Mouse (Mus musculus) T-helper 1 cell (primary cell): ENCODE data around the gene Snx3.

Experiments used
- in situ Hi-C: fragments of 300-600 bp; cut with MboI, MseI; formaldehyde crosslinking; loops from one replicate; pipeline ENCODE4 v1.15.1; 2025; ENCODE audit warnings: high pct_unique_total_duplicates

The Snx3 gene

GRCm38 (mm10) chr10:42501775-42502348 lies at the start of gene Snx3:
Snx3 (plus strand) TSS chr10:42502030.
- in situ Hi-C loops, result no loop called here

- in situ Hi-C loops, result no loop called here
Measured at GRCm38 (mm10) chr10:42454266-42454665, 47.6 kb upstream of the Snx3 start.

GRCm38 (mm10) chr10:42454690-42455089 lies 47.1 kb upstream of the Snx3 start:
- in situ Hi-C loops, result no loop called here

- in situ Hi-C loops, result no loop called here
Measured at GRCm38 (mm10) chr10:42455981-42456380, 45.8 kb upstream of the Snx3 start.

GRCm38 (mm10) chr10:42457557-42458191 lies 44.2 kb upstream of the Snx3 start:
- in situ Hi-C loops, result no loop called here

- in situ Hi-C loops, result no loop called here
Measured at GRCm38 (mm10) chr10:42464224-42464623, 37.6 kb upstream of the Snx3 start.

- in situ Hi-C loops, result no loop called here
Measured at GRCm38 (mm10) chr10:42464805-42465204, 37.0 kb upstream of the Snx3 start.

- in situ Hi-C loops, result no loop called here
Measured at GRCm38 (mm10) chr10:42474946-42475514, 26.8 kb upstream of the Snx3 start.

GRCm38 (mm10) chr10:42476774-42477475 lies 24.9 kb upstream of the Snx3 start:
- in situ Hi-C loops, result no loop called here

GRCm38 (mm10) chr10:42477550-42478340 lies 24.1 kb upstream of the Snx3 start:
- in situ Hi-C loops, result no loop called here

GRCm38 (mm10) chr10:42478341-42478720 lies 23.5 kb upstream of the Snx3 start, which contains the start of gene Afg1l:
Afg1l (minus strand) TSS chr10:42478565.
- in situ Hi-C loops, result no loop called here

GRCm38 (mm10) chr10:42480719-42481118 lies 21.1 kb upstream of the Snx3 start:
- in situ Hi-C loops, result no loop called here

GRCm38 (mm10) chr10:42488606-42489296 lies 13.1 kb upstream of the Snx3 start:
- in situ Hi-C loops, result no loop called here

GRCm38 (mm10) chr10:42491158-42491557 lies 10.7 kb upstream of the Snx3 start:
- in situ Hi-C loops, result no loop called here

GRCm38 (mm10) chr10:42492027-42492771 lies 9.6 kb upstream of the Snx3 start:
- in situ Hi-C loops, result no loop called here

GRCm38 (mm10) chr10:42493000-42493399 lies 8.8 kb upstream of the Snx3 start:
- in situ Hi-C loops, result no loop called here

GRCm38 (mm10) chr10:42500611-42501010 lies 1.2 kb upstream of the Snx3 start:
- in situ Hi-C loops, result no loop called here

- in situ Hi-C loops, result no loop called here
Measured at GRCm38 (mm10) chr10:42501161-42501560, 669 bp upstream of the Snx3 start.

GRCm38 (mm10) chr10:42502349-42503111 lies 700 bp downstream of the Snx3 start:
- in situ Hi-C loops, result no loop called here
